Mouse (Mus musculus): ENCODE measurements at regions not wholly inside any gene's neighbourhood (a gene's known extent, or its start where the extent isn't known, plus 50 kb on each side); places are given as distances from the start of the nearest gene placed in this dataset.

DNA sequence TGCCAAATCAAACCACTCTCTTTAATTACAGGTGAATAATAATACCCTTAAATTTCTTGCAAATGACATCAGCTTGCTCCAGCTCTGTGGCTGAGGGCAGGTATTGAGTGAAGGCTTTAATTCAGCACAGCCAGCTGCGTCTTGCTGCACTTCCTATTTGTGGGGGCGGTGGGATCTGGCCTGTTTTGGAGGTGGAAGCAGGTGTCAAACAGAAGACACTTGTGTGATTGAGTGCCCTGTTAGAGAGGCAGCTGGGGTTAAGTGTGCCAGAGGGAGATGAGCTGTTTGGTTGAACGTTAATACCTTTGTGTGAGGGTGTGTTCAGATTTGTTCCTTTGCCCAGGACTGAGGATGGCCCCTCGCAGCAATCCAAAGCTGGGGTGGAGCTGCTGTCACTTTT lies 284.9 kb upstream of the Gm5148 start:
- TF ChIP-seq CTCF (IDR thresholded peaks at IDR 0.05; ENCODE audit: low read depth, low read length) (no peak), POLR2A (IDR thresholded peaks at IDR 0.05; ENCODE audit: extremely low read depth, insufficient read depth, low read length) (no peak)
